Mouse (Mus musculus): ENCODE results near the gene AI413582.

- TF ChIP-seq CTCF (IDR thresholded peaks at IDR 0.05; ENCODE audit: low read depth, low read length), result no peak
- peak; percentile 95 for TF ChIP-seq POLR2A (IDR thresholded peaks at IDR 0.05; ENCODE audit: extremely low read depth, insufficient read depth, low read length)
Observed at GRCm38 (mm10) chr17:27556315-27557011, 9.1 kb downstream of the AI413582 start, which contains the start of gene Hmga1.

All from liver, adult 2 months (tissue).